In genomic region chr15:101123202-101123601, GRCm38 (mm10) we compare ENCODE assay signal across 14 mouse cellular contexts. TPM values are rescaled to one million over a fixed set of nuclear protein-coding genes. Genes with fewer than 3 reads are reported as not detected.
DNase-seq lines count a peak whose midpoint lies in the region; ATAC-seq and TF ChIP-seq lines count a peak whose summit lies in the region.
"Had no signal": no experiment of that assay in that cellular context is flagged by ENCODE, and none has a peak within 500 bp of the region (broad histone marks: within the 10 kb centered on the region; RNA-seq: fewer than 3 reads in every experiment).

No protein-coding gene starts in this region.

- no peak overlapping the region for H3K4me3 ChIP-seq in forebrain, embryonic 10.5 days
- no peak overlapping the region for H3K4me3 ChIP-seq in forebrain, postnatal 0 days (ENCODE audit: low read depth, low read length)
- no peak overlapping the region for H3K4me3 ChIP-seq in brown adipose tissue, adult 24 weeks (ENCODE audit: insufficient read depth, low read depth, low read length)
- no peak overlapping the region for H3K4me3 ChIP-seq in forebrain, embryonic 12.5 days (replicated peaks)

- no peaks in the 10 kb centered on the region for H3K9me3 ChIP-seq in forebrain, embryonic 10.5 days
- no peaks in the 10 kb centered on the region for H3K9me3 ChIP-seq in forebrain, postnatal 0 days (ENCODE audit: low read length)
- no peaks in the 10 kb centered on the region for H3K9me3 ChIP-seq in forebrain, embryonic 12.5 days

- H3K27me3 ChIP-seq in forebrain, embryonic 10.5 days (ENCODE audit: poor library complexity, severe bottlenecking) = peaks cover 36% of the 10 kb centered on the region
- peaks cover 6% of the 10 kb centered on the region; the same call in 1 of the 2 replicates for H3K27me3 ChIP-seq in forebrain, postnatal 0 days (ENCODE audit: insufficient read depth, low read length)
- H3K27me3 ChIP-seq in forebrain, embryonic 12.5 days = peaks cover 22% of the 10 kb centered on the region

- H3K4me1 ChIP-seq in forebrain, embryonic 10.5 days = peaks cover 31% of the 10 kb centered on the region
- no peaks in the 10 kb centered on the region for H3K4me1 ChIP-seq in forebrain, postnatal 0 days (ENCODE audit: insufficient read depth)
- H3K4me1 ChIP-seq in brown adipose tissue, adult 24 weeks (ENCODE audit: control insufficient read depth, insufficient read depth, insufficient read length, low read length) = peaks cover 10% of the 10 kb centered on the region
- 0 out of 2 replicates have a peak, but pooled peaks cover 2% of the 10 kb centered on the region for H3K4me1 ChIP-seq in forebrain, embryonic 12.5 days

- H3K9ac ChIP-seq in forebrain, postnatal 0 days = no peak overlapping the region
- H3K9ac ChIP-seq in forebrain, embryonic 12.5 days = no peak overlapping the region

- peak overlapping the region; percentile 58 for H3K27ac ChIP-seq in forebrain, embryonic 10.5 days
- no peak overlapping the region for H3K27ac ChIP-seq in forebrain, postnatal 0 days (ENCODE audit: low read depth, low read length)
- peak overlapping the region; percentile 100 for H3K27ac ChIP-seq in brown adipose tissue, adult 24 weeks (replicated peaks; ENCODE audit: low read depth, low read length)
- no peak overlapping the region for H3K27ac ChIP-seq in forebrain, embryonic 12.5 days

- no peaks in the 10 kb centered on the region for H3K36me3 ChIP-seq in forebrain, embryonic 10.5 days (replicated peaks)
- no peaks in the 10 kb centered on the region for H3K36me3 ChIP-seq in forebrain, postnatal 0 days (ENCODE audit: insufficient read depth)
- H3K36me3 ChIP-seq in forebrain, embryonic 12.5 days (replicated peaks) = no peaks in the 10 kb centered on the region

- H3K4me2 ChIP-seq in forebrain, postnatal 0 days (ENCODE audit: low read depth) = no peak overlapping the region
- no peak overlapping the region for H3K4me2 ChIP-seq in forebrain, embryonic 12.5 days

- TF ChIP-seq CTCF in forebrain, postnatal 0 days (IDR thresholded peaks at IDR 0.05; ENCODE audit: low read depth) = no peak

- 76% methylated on average over 4 of the region's 4 CpGs for WGBS in forebrain, embryonic 10.5 days
- WGBS in forebrain, postnatal 0 days = 76% methylated on average over 4 of the region's 4 CpGs
- WGBS in forebrain, embryonic 12.5 days = 63% methylated on average over 4 of the region's 4 CpGs

- no peak for ATAC-seq in forebrain, postnatal 0 days
- no peak for ATAC-seq in forebrain, embryonic 12.5 days (ENCODE audit: low FRiP score)

- DNase-seq in forebrain, embryonic 10.5 days (ENCODE audit: extremely low spot score, low spot score) = no peak
- DNase-seq in forebrain, postnatal 0 days = no peak
- DNase-seq in heart, postnatal 4 days = peak; percentile 45
- peak; percentile 72 to 77 for DNase-seq in lung, adult 18-20 months
- DNase-seq in urinary bladder, postnatal 25 days (ENCODE audit: low spot score) = no peak
- DNase-seq in cerebellum, adult 9-11 months = no peak
- DNase-seq: adrenal gland, postnatal 10 days; cerebellum, adult 9-10 months had no signal

RNA-seq across cellular contexts. Expression of gene Acvrl1, which starts 5.1 kb away (rescaled TPM):
- polyA plus RNA-seq in forebrain, embryonic 10.5 days (2016; fragmentation: Nextera tagmentation; extraction: Ambion mirVana) = 8.0 and 8.1 TPM in 2 replicates
- total RNA-seq in forebrain, postnatal 0 days (2014; rRNA removed) = 8.7 and 10.7 TPM in 2 replicates
- 5.8 and 6.0 TPM in 2 replicates for polyA plus RNA-seq in forebrain, postnatal 0 days (2015; fragmentation: Nextera tagmentation; extraction: Ambion mirVana)
- polyA plus RNA-seq in brown adipose tissue, adult 24 weeks (2012; ENCODE audit: insufficient read depth, insufficient read length, missing spikeins) = 9.4 and 13.7 TPM in 2 replicates
- 10 to 100 TPM; 20.5 to 21.7 TPM for total RNA-seq in heart, postnatal 4 days (2021)
- polyA plus RNA-seq in forebrain, embryonic 12.5 days (2016; fragmentation: Nextera tagmentation; extraction: Ambion mirVana) = 6.4 and 6.5 TPM in 2 replicates

RNA-seq across cellular contexts. Expression of gene Ankrd33, which starts 7.6 kb away (rescaled TPM):
- not detected in 2 replicates for polyA plus RNA-seq in forebrain, embryonic 10.5 days (2016; fragmentation: Nextera tagmentation; extraction: Ambion mirVana)
- not detected in 2 replicates for total RNA-seq in forebrain, postnatal 0 days (2014; rRNA removed)
- polyA plus RNA-seq in forebrain, postnatal 0 days (2015; fragmentation: Nextera tagmentation; extraction: Ambion mirVana) = not detected in 2 replicates
- polyA plus RNA-seq in brown adipose tissue, adult 24 weeks (2012; ENCODE audit: insufficient read depth, insufficient read length, missing spikeins) = not detected in 2 replicates
- not detected for total RNA-seq in heart, postnatal 4 days (2021)
- not detected in 2 replicates for polyA plus RNA-seq in forebrain, embryonic 12.5 days (2016; fragmentation: Nextera tagmentation; extraction: Ambion mirVana)
- total RNA-seq: granulocyte monocyte progenitor cell, adult 5-6 weeks; left cerebral cortex, adult 18-20 months had no signal
- polyA plus RNA-seq: liver, embryonic 16.5 days; neural tube, embryonic 11.5 days had no signal

RNA-seq across cellular contexts. Expression of gene Fignl2, which starts 44.8 kb away (rescaled TPM):
- polyA plus RNA-seq in forebrain, embryonic 10.5 days (2016; fragmentation: Nextera tagmentation; extraction: Ambion mirVana) = 0.80 and 0.82 TPM in 2 replicates
- total RNA-seq in forebrain, postnatal 0 days (2014; rRNA removed) = 0.85 and 1.3 TPM in 2 replicates
- polyA plus RNA-seq in forebrain, postnatal 0 days (2015; fragmentation: Nextera tagmentation; extraction: Ambion mirVana) = 0.06 TPM in 1 of 2 replicates, not detected in the other
- polyA plus RNA-seq in brown adipose tissue, adult 24 weeks (2012; ENCODE audit: insufficient read depth, insufficient read length, missing spikeins) = 2.9 and 3.0 TPM in 2 replicates
- 1 to 10 TPM; 3.2 to 4.2 TPM for total RNA-seq in heart, postnatal 4 days (2021)
- 0.21 and 0.22 TPM in 2 replicates for polyA plus RNA-seq in forebrain, embryonic 12.5 days (2016; fragmentation: Nextera tagmentation; extraction: Ambion mirVana)
- total RNA-seq: granulocyte monocyte progenitor cell, adult 5-6 weeks had no signal

RNA-seq across cellular contexts. Expression of gene Acvr1b, which starts 50.7 kb away (rescaled TPM):
- polyA plus RNA-seq in forebrain, embryonic 10.5 days (2016; fragmentation: Nextera tagmentation; extraction: Ambion mirVana) = 5.8 TPM in 2 replicates
- 74.2 and 80.4 TPM in 2 replicates for total RNA-seq in forebrain, postnatal 0 days (2014; rRNA removed)
- 13.2 and 17.4 TPM in 2 replicates for polyA plus RNA-seq in forebrain, postnatal 0 days (2015; fragmentation: Nextera tagmentation; extraction: Ambion mirVana)
- 3.1 and 3.2 TPM in 2 replicates for polyA plus RNA-seq in brown adipose tissue, adult 24 weeks (2012; ENCODE audit: insufficient read depth, insufficient read length, missing spikeins)
- 10 to 100 TPM; 20.8 to 21.4 TPM for total RNA-seq in heart, postnatal 4 days (2021)
- 14.5 and 18.4 TPM in 2 replicates for polyA plus RNA-seq in forebrain, embryonic 12.5 days (2016; fragmentation: Nextera tagmentation; extraction: Ambion mirVana)

Comparison
In these comparisons a context has a peak if more than half of its experiments do, and no peak if none do; other contexts are left out.
1. H3K27ac ChIP-seq: peak in forebrain, embryonic 10.5 days (single experiment) and brown adipose tissue, adult 24 weeks (single experiment); none in forebrain, postnatal 0 days (single experiment) and forebrain, embryonic 12.5 days (single experiment).
2. DNase-seq: peak in heart, postnatal 4 days (single experiment) and lung, adult 18-20 months (2 of 2); none in forebrain, embryonic 10.5 days (single experiment), forebrain, postnatal 0 days (single experiment), urinary bladder, postnatal 25 days (single experiment) and cerebellum, adult 9-11 months (single experiment).